Mouse (Mus musculus): ENCODE data around the gene Ssh1.

The Ssh1 gene

DNA sequence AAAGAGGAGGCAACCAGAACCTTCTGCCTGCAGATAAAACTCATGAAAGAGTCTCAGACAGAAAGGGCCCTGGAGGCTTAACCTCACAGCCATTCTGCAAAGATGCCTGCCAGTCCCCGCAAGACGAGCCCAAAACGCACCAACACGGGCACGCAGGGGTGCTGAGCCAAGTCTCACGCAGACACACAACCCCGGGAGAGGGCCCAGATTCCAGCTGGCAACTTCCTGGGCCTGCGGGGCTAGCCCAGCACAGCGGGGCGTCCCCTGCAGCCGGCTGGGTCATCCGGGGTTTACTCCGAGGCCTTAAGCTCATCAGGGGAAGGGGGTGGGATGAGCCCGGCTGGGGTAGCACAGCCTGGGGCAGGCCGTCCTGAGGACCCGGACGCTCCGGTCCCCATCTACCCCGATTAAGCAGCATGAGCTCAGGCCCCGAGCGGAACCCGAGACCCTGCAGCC, 635 bp downstream of the Ssh1 start:
- in situ Hi-C loops (cut with MseI, MboI), result no loop called here

DNA sequence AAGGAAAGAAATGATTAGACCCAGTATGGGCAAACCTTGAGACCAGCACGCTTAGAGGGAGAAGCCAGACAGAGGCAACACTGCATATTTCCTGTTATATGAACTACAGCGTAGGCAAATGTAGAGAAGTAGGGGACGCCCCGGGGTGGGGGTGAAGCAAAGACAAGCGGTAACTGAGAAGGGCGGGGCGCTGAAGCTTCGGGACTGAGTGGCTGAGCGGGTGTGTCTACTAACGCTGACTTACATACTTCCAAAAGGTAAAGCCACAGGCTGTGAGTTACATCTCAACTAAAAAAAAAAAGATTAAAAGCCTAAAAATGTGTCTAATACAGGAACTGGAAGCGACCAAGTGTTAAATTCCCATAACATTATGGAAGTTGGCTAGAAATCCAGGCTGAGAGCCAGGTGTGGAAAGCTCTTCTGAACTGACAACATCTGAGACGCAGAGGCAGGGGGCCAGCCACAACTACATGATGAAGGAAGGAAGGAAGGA, 1.3 kb downstream of the Ssh1 start:
- in situ Hi-C loops (cut with MseI, MboI), result no loop called here

DNA sequence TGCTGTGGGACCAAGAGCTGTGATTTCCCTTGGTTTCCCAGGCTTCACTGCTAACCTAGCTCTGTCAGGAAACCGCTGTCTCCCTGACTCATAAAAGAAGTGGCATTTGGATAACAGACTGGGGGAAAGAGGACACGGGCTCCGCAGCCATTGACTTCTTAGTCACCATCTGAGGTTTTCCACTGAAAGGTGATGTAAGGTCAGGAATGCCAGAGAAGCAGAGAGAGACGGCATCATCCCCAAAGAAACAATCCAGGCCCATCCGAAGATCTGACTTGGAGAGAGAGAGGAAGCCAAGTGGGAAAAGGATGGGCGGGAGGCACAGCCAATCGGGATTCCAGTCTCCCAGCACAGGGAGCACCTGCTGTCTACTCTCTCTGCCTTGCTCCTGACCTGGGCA, 2.6 kb downstream of the Ssh1 start:
- in situ Hi-C loops (cut with MseI, MboI), result no loop called here

- in situ Hi-C loops (cut with MseI, MboI), result no loop called here
These were observed 3.1 kb downstream of the Ssh1 start for GRCm38 (mm10) chr5:113990593-113990992.

- in situ Hi-C loops (cut with MseI, MboI), result no loop called here
These were observed 4.2 kb downstream of the Ssh1 start for GRCm38 (mm10) chr5:113989437-113990024.

DNA sequence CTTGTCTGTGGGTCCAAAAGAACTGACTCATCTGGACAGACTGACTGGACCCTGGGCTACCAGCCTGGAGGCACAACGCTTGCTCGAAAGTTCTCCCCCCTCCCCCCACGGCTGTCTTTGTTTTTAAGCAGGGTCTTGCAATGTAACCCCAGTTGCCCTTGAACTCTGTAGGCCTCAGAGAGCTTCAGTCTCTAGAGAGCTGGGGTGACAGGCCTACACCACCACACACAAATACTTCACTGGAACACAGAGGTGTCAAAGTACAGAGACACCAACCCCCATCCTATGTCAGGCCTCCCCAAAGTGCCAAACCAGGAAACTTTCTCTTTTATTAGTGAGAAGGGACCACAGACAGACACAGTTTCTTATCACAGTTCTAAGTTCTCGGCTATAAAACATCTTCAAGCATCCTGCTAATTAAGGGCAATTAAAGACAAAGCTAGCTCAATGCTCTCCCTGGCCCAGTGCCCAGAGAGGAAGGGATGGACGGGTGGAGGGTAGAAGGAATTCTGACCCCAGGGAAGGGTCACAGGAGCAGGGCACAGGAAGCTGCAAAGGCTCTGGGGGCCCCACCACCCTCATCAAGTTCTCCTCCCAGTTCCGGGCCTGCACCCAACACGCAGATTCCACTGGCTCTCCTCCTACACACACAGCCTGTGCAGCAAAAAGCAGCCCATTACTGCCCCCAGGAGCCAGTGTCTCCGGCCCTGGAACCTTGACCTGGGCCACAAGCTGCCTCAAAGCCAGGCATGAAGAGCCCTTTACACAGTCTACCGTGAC, 7.3 kb downstream of the Ssh1 start:
- in situ Hi-C loops (cut with MseI, MboI), result no loop called here

GRCm38 (mm10) chr5:113985737-113986136, 8.0 kb downstream of the Ssh1 start:
- in situ Hi-C loops (cut with MseI, MboI), result no loop called here

GRCm38 (mm10) chr5:113984025-113984740, 9.5 kb downstream of the Ssh1 start:
- in situ Hi-C loops (cut with MseI, MboI), result no loop called here

GRCm38 (mm10) chr5:113983541-113983940, 10.2 kb downstream of the Ssh1 start:
- in situ Hi-C loops (cut with MseI, MboI), result no loop called here

- in situ Hi-C loops (cut with MseI, MboI), result no loop called here
These were observed 11.9 kb downstream of the Ssh1 start for GRCm38 (mm10) chr5:113981843-113982242.

DNA sequence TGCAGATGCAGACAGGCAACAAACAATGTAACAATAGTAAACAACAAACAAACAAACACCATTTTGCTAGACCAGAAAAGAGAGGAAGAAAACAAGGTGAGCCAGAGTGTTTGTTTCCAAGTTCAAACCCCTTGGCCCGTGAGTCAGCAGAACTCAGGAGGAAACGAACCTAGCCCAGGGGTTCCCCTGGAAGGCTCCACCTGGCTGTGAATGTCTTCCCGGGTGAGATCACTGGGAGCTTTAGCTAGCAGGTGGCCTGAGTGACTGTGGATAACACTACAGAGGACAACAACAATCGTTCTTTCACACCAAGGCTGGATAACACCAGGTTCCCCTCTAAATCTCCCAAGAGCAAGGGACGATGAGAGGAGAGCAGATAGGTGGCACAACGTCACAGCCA, 12.5 kb downstream of the Ssh1 start:
- in situ Hi-C loops (cut with MseI, MboI), result no loop called here

GRCm38 (mm10) chr5:113980511-113980910, 13.2 kb downstream of the Ssh1 start:
- in situ Hi-C loops (cut with MseI, MboI), result no loop called here

- in situ Hi-C loops (cut with MseI, MboI), result no loop called here
These were observed 16.4 kb downstream of the Ssh1 start for GRCm38 (mm10) chr5:113977309-113977708.

DNA sequence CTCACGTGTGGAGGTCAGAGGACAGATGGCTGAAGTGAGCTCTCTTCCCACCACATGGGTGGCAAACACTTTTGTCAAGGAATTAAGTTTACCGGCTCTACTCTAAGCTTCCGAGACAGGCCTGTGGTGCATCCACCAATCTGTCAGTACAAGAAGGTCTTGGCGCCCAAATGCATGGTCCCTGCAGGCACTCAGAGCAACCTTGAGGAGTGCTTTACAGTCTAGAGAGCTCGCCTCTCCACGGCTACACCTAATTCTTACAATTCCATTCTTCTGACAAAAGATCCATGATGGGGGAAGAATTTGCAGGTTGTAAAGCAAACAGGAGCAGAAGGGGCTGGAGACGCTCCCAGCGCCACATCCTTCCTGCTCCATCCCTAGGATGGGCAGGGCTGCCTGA, 17.1 kb downstream of the Ssh1 start:
- in situ Hi-C loops (cut with MseI, MboI), result no loop called here

GRCm38 (mm10) chr5:113975538-113976215, 18.0 kb downstream of the Ssh1 start:
- in situ Hi-C loops (cut with MseI, MboI), result no loop called here

DNA sequence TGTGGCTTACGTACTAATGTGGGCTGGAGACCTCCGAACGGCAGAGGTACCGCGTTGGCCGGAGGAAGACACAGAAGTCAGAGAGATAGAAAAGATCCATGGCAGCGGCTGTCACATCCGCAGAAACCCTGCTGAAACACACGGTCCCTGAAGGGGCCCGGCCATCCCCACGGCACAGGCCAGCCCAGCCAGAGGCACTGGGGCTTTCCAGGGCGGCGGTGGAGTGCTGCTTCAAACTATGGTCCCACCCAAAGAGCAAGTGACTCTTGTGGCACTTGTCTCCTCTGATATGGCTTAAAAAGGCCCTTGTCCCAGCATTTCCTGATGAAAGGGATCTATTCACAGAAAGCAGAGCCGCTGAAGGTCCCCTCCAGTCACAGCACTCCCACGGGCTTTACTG, 19.1 kb downstream of the Ssh1 start:
- in situ Hi-C loops (cut with MseI, MboI), result no loop called here

- in situ Hi-C loops (cut with MseI, MboI), result no loop called here
These were observed 19.9 kb downstream of the Ssh1 start for GRCm38 (mm10) chr5:113973790-113974189.

GRCm38 (mm10) chr5:113972589-113973515, 20.8 kb downstream of the Ssh1 start:
- in situ Hi-C loops (cut with MseI, MboI), result no loop called here

- in situ Hi-C loops (cut with MseI, MboI), result no loop called here
These were observed 22.2 kb downstream of the Ssh1 start for GRCm38 (mm10) chr5:113971434-113971960.

DNA sequence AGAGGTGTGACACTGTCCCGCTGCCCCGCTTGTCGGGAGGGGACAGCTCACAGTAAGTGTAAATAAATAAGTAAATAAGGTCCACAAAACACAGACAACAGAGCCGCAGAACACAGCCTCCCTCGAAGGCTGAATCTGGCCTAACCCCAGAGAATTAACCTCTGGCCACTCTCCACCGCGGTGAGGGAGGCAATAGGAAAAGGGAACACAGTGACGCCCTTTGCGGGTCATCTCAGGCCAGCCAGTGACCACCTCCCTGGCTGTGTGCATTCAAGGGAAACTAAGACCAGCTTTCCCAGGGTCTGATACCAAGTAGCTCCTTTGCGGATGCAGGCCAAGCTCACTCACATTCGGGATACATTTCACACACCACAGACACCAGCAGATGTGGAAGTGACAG, 25.3 kb downstream of the Ssh1 start:
- in situ Hi-C loops (cut with MseI, MboI), result no loop called here
